Mouse (Mus musculus) subcutaneous adipose tissue, adult 2 months (tissue): ENCODE results near the gene Schip1. TPM values are rescaled to one million over a fixed set of nuclear protein-coding genes. Genes with fewer than 3 reads are reported as not detected.

ENCODE experiments used
- polyA plus RNA-seq: library from polyadenylated mRNA; depleted of rRNA; stranded (reverse); fragments of >200 nt; gene quantifications from 2 replicates; pipeline ENCODE4 v1.2.3, GENCODE M21; 2012; ENCODE audit warnings: low replicate concordance; rRNA removed

Schip1 gene
- polyA plus RNA-seq: 6.6 and 19.1 TPM in 2 replicates

DNA sequence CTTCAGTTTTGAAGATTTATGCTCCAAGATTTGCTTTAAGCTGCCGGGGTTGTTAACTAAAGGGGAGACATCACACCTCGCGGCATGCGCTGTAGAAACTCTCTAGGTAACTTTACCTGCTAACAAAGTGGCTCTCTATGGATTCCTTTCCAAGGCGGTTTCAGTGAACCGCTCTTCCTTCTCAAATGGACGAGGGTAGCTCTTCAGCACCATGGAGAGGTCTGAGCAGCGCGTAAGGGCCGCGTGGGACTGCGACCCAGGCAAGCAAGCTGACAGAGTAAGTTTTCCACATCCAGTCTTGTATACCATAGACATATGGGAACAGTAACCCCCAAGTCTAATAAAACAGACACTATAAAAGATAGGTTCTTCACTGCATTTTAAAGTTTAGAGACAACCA is at the start of gene Schip1:
Gene Schip1 (plus strand): TSS at position 72 of the 400 bp plus-strand sequence.

Other genes with a start within 250 kb of the Schip1 start
- gene Iqcj, start 172.6 kb upstream of the Schip1 start, polyA plus RNA-seq: not detected in 2 replicates
- gene Iqschfp, start 172.6 kb upstream of the Schip1 start, polyA plus RNA-seq: not detected in 2 replicates